Mouse (Mus musculus): ENCODE measurements around the gene Ankrd33.

Gene Ankrd33

GRCm38 (mm10) chr15:101147910-101148273, 32.3 kb downstream of the Ankrd33 start:
- no peak for DNase-seq

DNA sequence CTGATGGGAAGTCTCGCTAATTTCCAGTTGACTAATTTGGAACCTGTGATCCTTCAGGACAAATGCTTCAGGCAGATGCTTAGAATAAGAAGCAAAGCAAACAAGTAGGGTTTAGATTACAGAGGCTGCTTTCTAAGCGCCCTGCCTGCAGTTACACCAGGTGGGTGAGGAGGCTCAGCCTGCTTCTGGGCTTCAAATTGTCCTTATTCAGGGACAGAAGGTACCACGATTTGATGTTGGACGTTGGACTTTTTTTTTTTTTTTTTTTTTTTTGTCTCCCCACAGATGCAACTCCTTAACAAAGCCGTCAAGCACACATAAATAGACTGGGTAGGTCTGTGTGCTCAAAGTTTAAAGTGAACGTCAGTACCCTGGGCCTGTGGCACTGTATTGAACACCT, 33.0 kb downstream of the Ankrd33 start:
- no peak for DNase-seq

DNA sequence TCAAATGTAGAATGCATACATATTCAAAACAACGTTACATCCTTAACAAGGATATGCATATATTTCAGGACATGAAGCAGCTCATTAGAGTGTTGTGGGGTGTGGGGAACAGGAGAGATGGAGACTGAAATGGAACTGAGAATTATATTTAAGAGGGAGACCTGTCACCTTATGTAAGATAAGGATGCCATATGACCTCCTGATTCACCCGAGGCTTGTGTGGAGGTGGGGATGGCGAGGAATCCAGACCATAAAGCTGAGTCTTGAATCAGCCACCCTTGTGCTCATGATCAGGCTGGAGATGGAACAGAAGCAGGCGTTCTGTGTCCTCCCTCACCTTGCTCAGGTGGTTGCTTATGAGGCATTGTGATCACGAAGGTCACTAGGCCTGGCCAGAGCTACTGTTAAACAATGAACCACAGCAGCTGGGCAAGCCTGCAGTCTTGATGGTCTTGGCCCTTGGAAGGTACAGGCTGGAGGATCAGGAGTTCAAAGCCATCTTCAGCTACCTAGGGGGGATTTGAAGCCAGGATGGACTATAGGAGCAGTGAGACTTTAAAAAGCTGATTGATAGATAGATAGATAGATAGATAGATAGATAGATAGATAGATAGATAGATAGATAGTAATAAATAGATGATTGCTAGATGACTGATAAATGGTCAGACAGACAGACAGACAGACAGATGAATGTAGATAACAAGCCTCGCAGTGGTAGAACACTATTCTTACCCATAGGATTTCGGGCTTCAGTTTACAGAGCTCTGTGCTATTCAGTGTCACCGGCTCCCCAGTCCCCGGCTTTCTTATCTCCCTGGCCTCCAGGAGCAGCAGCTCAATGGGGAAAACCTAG, 36.1 kb downstream of the Ankrd33 start:
- no peak for DNase-seq

- no peak for DNase-seq
Measured at GRCm38 (mm10) chr15:101154700-101155616, 39.4 kb downstream of the Ankrd33 start.

DNA sequence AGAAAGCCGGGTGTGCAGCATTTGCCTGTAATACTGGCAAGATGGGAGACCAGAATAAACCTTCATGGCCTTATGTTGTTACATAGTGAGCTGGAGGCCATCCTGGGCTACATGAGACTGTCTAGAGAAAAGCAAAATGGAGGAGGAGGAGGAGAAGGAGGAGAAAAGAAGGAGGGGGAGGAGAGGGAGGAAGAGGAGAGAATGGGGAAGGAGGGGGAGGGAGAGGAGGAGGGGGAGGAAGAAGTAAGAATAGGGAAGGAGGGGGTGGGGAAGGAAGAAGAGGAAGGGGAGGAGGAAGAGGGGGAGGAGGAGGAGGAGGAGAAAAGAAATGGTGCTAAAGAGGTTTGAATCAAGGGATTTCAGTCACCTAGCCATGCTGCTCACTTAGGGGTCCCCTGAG, 44.6 kb downstream of the Ankrd33 start:
- no peak for DNase-seq

DNA sequence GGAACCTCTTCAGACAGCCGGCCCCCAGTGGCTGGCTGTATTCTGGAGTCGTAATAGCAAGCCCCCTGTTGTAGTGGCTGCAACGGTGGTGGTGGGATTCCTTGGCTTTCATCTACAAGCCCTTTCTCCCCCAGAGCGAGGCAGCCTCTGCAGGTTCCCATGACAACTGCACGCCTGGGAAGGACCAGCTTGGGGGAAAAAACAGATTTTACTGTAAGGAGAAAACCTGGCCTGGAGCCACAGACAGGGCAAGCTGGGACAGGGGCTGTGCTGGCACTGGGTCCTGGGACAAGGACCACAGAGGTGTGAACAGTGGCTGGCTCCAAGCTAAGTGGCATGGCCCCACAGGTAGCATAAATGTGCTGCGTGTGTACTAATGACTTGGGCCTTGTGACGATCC, 45.0 kb downstream of the Ankrd33 start:
- DNase-seq, result peak; percentile 62 to 74

- DNase-seq, result no peak
Measured at GRCm38 (mm10) chr15:101161534-101161933, 46.0 kb downstream of the Ankrd33 start.

DNA sequence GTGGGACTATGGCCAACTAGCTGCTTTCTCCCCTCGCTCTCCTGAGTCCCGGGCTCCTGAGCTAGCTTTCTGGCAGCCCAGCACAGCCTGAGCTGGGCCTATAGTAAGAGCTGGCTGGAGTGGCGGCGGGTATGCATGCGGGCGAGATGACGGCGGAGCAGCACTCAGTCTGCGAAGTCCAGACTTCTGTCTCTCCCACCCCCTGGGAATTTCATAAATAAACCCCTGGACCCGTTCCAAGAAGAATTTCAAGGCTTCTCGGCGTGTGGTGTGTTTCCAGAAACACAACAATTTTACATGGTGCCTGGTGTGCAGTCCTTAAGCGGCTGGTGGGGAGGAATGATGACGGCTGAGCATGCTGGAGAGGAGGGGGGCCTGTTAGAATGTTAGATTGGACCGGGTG, 47.5 kb downstream of the Ankrd33 start:
- peak; percentile 41 to 56 for DNase-seq

DNA sequence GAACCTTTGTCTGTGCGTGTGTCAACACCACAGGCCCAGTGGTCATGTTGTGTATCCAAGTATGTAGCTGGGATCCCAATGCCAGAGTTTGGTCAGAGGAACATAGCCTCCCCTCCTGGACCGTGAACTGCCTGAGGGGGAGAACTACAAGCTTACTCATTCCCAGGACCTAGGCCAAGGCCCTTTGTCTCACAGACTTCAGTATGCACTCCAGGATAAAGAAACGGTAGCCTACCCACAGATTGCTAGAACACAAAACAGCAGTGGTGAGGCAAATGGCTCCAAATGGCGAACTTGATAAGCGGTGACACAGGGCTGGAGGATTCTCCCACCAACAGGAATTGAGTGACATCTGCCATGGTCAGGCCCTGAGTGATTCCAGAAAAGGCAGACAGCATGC, 48.3 kb downstream of the Ankrd33 start:
- DNase-seq, result no peak

DNA sequence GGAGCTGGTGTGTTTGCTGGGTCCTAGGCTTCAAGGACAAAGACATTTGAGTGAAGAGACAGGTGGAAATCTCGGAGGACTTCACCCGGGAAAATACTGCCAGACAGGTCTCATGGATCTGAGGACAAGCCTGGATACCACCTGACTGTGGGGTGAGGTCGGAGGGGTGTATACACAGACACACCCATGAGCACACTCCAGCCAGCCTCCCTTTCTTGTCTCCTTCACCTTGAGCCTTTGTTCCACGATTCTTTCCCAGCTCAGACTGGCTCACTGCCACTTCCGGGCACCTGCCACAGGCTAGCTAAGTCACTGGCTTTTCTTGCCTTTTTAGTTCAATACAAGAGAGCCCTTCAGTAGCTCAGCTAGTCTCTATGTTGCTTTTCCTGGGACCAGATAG, 48.7 kb downstream of the Ankrd33 start:
- DNase-seq, result peak; percentile 45 to 50

- DNase-seq, result no peak
Measured at GRCm38 (mm10) chr15:101165658-101166437, 50.3 kb downstream of the Ankrd33 start.

DNA sequence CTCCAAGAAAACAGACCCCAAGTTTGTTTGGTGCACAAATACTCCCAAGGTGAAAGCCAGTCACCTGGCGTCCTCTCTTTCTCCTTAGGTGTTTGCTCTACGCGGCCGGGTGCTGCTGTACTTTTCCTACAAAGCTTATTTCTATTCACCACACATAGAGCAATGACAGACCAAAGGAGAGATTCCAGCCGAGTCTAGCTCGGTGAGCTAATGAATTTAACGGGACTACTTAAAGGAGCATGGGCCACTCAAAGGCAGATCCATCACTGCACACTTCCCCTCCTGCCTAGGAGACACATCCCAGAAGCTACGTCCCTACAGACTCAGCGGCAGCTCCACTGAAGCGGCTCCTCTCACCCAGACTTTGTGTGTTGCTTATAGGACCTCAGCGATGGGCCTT, 52.0 kb downstream of the Ankrd33 start:
- no peak for DNase-seq

Data from cerebellum, postnatal 10 days (tissue).